Mouse (Mus musculus) MEL (cell line): ENCODE measurements at regions not wholly inside any gene's neighbourhood (a gene's known extent, or its start where the extent isn't known, plus 50 kb on each side); places are given as distances from the start of the nearest gene placed in this dataset.

Experiments used
- CTCF ChIP-seq, 3 experiments: IDR thresholded peaks in 2 of 3; conservative IDR thresholded peaks in 1 of 3; 2 replicates each; pipeline ENCODE4 v1.5.1; 2011 to 2012; ENCODE audit warnings: low read length in 3 of 3, low read depth in 2 of 3, mild to moderate bottlenecking in 2 of 3, improper control_type of control experiment in 1 of 3, inconsistent platforms in 1 of 3, mixed read lengths in 1 of 3, moderate library complexity in 1 of 3; ENCODE audit not compliant: control insufficient read depth in 1 of 3, insufficient read depth in 1 of 3, poor library complexity in 1 of 3, severe bottlenecking in 1 of 3
- POLR2A ChIP-seq, 2 experiments: IDR thresholded peaks; 2 replicates each; pipeline ENCODE4 v1.6.1; 2011 to 2012; ENCODE audit warnings: low read length in 2 of 2, mild to moderate bottlenecking in 2 of 2, control low read depth in 1 of 2, improper control_type of control experiment in 1 of 2, low read depth in 1 of 2, moderate library complexity in 1 of 2; ENCODE audit not compliant: control insufficient read depth in 1 of 2, insufficient read depth in 1 of 2, poor library complexity in 1 of 2

GRCm38 (mm10) chr5:133113183-133113582, 570.0 kb upstream of the Auts2 start:
- TF ChIP-seq POLR2A (IDR thresholded peaks at IDR 0.05; ENCODE audit: control insufficient read depth in 1 of 2, insufficient read depth in 1 of 2, low read depth in 1 of 2, low read length in 2 of 2, poor library complexity in 1 of 2) = no peak
- TF ChIP-seq CTCF (IDR thresholded peaks at IDR 0.05 in 2 of 3, conservative IDR thresholded peaks at IDR 0.05 in 1 of 3; ENCODE audit: control insufficient read depth in 1 of 3, insufficient read depth in 1 of 3, low read depth in 2 of 3, low read length in 3 of 3, poor library complexity in 1 of 3, severe bottlenecking in 1 of 3) = no peak
